Mouse (Mus musculus) spleen, adult 2 months (tissue): Measurements from ENCODE around the gene Rpl24.

Experiments
- CTCF ChIP-seq: fragments of 200-500 bp; IDR thresholded peaks from 2 replicates; pipeline ENCODE4 v1.5.1; 2011; ENCODE audit warnings: mild to moderate bottlenecking, inconsistent platforms; ENCODE audit not compliant: insufficient read depth, insufficient read length, insufficient replicate concordance; ENCODE audit errors: extremely low read depth
- POLR2A ChIP-seq: fragments of 200-500 bp; IDR thresholded peaks from 2 replicates; pipeline ENCODE4 v1.6.1; 2011; ENCODE audit warnings: low read depth, low read length, inconsistent platforms

DNA sequence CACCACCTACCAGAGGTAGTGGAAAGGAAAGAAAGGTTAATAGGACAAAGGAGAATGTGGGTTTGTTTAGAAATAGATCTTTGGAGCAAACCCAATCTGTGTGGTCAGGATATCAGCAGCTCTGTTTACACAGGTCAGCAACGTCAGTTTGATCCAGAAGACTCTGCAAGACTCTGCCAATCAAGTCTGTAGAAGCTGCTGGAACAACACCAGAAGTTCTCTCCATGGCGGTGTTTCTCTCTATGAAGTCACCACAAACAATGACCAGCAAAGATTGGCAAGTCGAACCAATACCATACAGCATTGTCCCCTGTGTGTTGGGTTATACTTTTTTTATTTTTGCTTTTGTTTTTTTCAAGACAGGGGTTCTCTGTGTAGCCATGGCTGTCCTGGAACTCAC, 18.8 kb upstream of the Rpl24 start:
- TF ChIP-seq CTCF (no peak), POLR2A (no peak)
